Mouse (Mus musculus) adrenal gland (tissue): ENCODE data around the gene Gm6164.
"Not testable (repeated sequence)": the region's sequence is repeated elsewhere in the genome, so short reads cannot be mapped to it uniquely, and the experiment has no call there.

Experiments used
- intact Hi-C: fragments of 180-260 bp; cut with DNase I; formaldehyde crosslinking; loops from one replicate; pipeline ENCODE4 v1.15.1; 2025
- long read RNA-seq, 2 experiments: library from polyadenylated mRNA; unstranded; transcript quantifications; one replicate each; pipeline ENCODE4 v2.0.0; 2020; ENCODE audit warnings: borderline replicate concordance in 1 of 2; ENCODE audit not compliant: insufficient replicate concordance in 1 of 2

Gene Gm6164
- long read RNA-seq, experiment 1 = 0 reads
- long read RNA-seq, experiment 2 = 0 reads

- intact Hi-C loops = not testable (repeated sequence)
Observed at GRCm38 (mm10) chr7:20205507-20205906, at the start of gene Gm6164. Gene Gm6164 (minus strand): TSS chr7:20205607.

DNA sequence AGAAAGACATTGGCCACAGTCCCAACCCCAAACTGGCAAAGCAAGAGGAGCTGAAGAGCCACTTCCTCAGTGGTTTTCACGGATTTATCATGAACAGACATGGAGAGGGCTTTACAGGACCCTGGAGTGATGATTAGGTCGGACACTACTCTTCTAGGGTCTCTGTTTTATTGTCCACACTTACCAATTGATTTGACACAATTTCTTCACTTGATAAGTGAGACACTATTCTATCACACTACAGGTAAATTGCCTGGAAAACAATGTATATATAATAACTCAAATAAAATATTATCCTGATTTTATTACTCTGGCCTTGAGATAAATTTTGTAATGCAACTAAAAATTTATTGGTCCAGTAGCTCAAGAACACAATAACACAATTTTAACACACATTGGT, 28.3 kb upstream of the Gm6164 start, which contains the start of gene Gm4498:
TSS of gene Gm4498 (minus strand) at position 101 of the 400 bp plus-strand sequence.
- intact Hi-C loops = not testable (repeated sequence)

DNA sequence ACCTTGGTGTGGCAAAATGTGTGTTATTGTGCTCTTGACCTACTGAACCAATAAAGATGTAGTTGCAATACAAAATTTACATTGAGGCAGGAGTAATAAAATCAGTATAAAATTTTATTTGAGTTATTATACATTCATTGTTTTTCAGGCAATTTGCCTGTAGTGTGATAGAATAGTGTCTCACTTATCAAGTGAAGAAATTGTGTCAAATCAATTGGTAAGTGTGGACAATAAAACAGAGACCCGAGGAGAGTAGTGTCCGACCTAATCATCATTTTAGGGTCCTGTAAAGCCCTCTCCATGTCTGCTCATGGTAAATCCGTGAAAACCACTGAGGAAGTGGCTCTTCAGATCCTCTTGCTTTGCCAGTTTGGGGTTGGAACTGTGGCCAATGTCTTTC, 12.0 kb downstream of the Gm6164 start, which contains the start of gene Vmn1r95:
TSS of gene Vmn1r95 (plus strand) at position 301 of the 400 bp plus-strand sequence.
- intact Hi-C loops = not testable (repeated sequence)

DNA sequence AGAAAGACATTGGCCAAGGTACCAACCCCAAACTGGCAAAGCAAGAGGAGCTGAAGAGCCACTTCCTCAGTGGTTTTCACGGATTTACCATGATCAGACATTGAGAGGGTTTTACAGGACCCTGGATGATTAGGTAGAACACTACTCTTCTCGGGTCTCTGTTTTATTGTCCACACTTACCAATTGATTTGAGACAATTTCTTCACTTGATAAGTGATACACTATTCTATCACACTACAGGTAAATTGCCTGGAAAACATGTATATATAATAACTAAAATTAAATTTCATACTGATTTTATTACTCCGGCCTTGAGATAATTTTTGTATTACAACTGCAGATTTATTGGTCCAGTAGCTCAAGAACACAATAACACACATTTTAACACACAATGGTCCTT, 37.1 kb downstream of the Gm6164 start, which contains the start of gene Vmn1r94:
TSS of gene Vmn1r94 (minus strand) at position 101 of the 400 bp plus-strand sequence.
- intact Hi-C loops = not testable (repeated sequence)
